8 mouse cellular contexts compared by ENCODE assay signal in the genomic region with DNA sequence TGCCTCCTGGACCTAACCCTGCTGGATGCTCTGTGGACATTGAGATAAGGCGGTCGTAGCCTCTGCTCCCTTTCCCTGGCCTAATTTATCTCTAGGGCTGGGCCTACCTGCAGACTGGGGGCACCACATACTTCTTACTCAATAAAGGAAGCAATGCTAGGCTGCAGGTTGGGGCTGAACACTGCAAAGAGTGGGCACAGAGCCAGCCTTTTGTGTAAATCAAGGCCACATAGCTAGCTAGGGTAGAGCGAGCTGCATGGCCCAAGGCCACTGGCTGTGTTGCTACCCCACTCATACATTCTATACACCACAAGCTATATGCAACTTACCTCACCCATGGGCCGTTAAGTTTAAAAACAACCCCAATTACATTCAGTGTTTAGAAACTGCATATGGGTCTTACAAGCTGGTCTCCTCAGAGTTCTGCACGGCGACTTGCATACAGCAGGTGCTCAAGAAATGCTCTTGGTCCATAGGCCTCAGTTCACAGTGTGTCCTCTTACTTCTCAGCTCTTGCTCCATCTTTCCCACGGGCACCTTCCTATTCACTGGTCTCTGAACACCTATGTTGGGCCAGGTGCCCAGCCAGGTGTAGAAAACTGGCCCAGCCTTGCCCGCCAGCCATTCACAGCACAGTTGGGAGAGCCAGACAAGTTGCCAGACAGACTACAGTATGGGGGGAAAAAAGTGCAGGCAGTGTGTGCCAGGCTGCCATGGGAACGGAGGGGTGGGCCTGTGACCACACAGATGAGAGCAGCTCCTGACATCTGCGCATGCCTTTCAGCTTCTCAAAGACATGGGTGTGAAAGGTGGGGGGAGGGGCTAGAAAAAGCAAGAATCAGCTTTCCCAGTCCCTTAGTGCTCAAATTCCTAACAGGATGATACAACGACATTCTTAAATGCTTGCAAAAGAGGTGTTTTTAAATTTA. TPM values are rescaled to one million over a fixed set of nuclear protein-coding genes. Genes with fewer than 3 reads are reported as not detected.
DNase-seq lines count a peak whose midpoint lies in the region; ATAC-seq and TF ChIP-seq lines count a peak whose summit lies in the region.

No protein-coding gene starts in this region.

- no peak for TF ChIP-seq POLR2A in heart, adult 2 months (IDR thresholded peaks at IDR 0.05; ENCODE audit: insufficient read depth, low read depth, low read length)

- TF ChIP-seq CTCF in heart, adult 2 months (IDR thresholded peaks at IDR 0.05) = no peak

- H3K9ac ChIP-seq in neural tube, embryonic 11.5 days (ENCODE audit: low read length) = no peak overlapping the region
- no peak overlapping the region for H3K9ac ChIP-seq in heart, adult 2 months (ENCODE audit: low read depth, low read length)

- H3K9me3 ChIP-seq in neural tube, embryonic 11.5 days (ENCODE audit: control insufficient read depth, low read length) = no peaks in the 10 kb centered on the region
- H3K9me3 ChIP-seq in hindbrain, embryonic 10.5 days = no peaks in the 10 kb centered on the region

- no peaks in the 10 kb centered on the region for H3K79me2 ChIP-seq in heart, adult 2 months (replicated peaks; ENCODE audit: control insufficient read depth, insufficient read depth, low read length)

- peaks cover 9% of the 10 kb centered on the region; the same call in 1 of the 2 replicates for H3K4me1 ChIP-seq in neural tube, embryonic 11.5 days (ENCODE audit: control insufficient read depth, insufficient read depth, low read length)
- H3K4me1 ChIP-seq in hindbrain, embryonic 10.5 days (replicated peaks) = peaks cover 40% of the 10 kb centered on the region
- H3K4me1 ChIP-seq in heart, adult 2 months (ENCODE audit: control insufficient read depth, insufficient read depth, low read length) = no peaks in the 10 kb centered on the region; the same call in 1 of the 2 replicates

- ATAC-seq in neural tube, embryonic 11.5 days (ENCODE audit: insufficient read depth, low FRiP score, low TSS enrichment) = peak; percentile 29; the same call in 1 of the 2 replicates

- H3K27me3 ChIP-seq in neural tube, embryonic 11.5 days (ENCODE audit: control insufficient read depth, insufficient read depth, low read length) = no peaks in the 10 kb centered on the region
- H3K27me3 ChIP-seq in hindbrain, embryonic 10.5 days (ENCODE audit: insufficient read depth, poor library complexity, severe bottlenecking) = no peaks in the 10 kb centered on the region
- no peaks in the 10 kb centered on the region for H3K27me3 ChIP-seq in heart, adult 2 months (ENCODE audit: control insufficient read depth, insufficient read depth, low read length)

- no peak overlapping the region for H3K4me2 ChIP-seq in neural tube, embryonic 11.5 days (ENCODE audit: low read depth)

- WGBS in neural tube, embryonic 11.5 days = 80% methylated on average over 11 of the region's 11 CpGs
- 81% methylated on average over 11 of the region's 11 CpGs for WGBS in hindbrain, embryonic 10.5 days
- whole genome bisulfite sequencing in heart, adult 2 months = 77% methylated on average over 11 of the region's 11 CpGs

- H3K27ac ChIP-seq in neural tube, embryonic 11.5 days (ENCODE audit: low read depth, low read length) = no peak overlapping the region
- H3K27ac ChIP-seq in hindbrain, embryonic 10.5 days = no peak overlapping the region
- H3K27ac ChIP-seq in heart, adult 2 months = no peak overlapping the region

- intact Hi-C loops in heart, adult 2 months (cut with DNase I) = no loop called here

- DNase-seq in neural tube, embryonic 11.5 days (ENCODE audit: low spot score) = peak; percentile 24
- no peak for DNase-seq in neural tube, embryonic 10.5 days (ENCODE audit: extremely low spot score, low spot score)
- DNase-seq in hindbrain, embryonic 10.5 days (ENCODE audit: low spot score) = peak; percentile 16
- peak; percentile 41 to 52 for DNase-seq in layer of hippocampus, postnatal 36 days
- DNase-seq in right cerebral cortex, adult 18-20 months = peak; percentile 60
- no peak for DNase-seq in gastrocnemius, adult 18-20 months (ENCODE audit: low spot score)
- DNase-seq in heart, adult 2 months = no peak
- no peak for DNase-seq in cerebellum, adult 8-10 months

- TF ChIP-seq EP300 in heart, adult 2 months (IDR thresholded peaks at IDR 0.05; ENCODE audit: insufficient read depth, low read depth, low read length) = no peak

- no peak overlapping the region for H3K4me3 ChIP-seq in neural tube, embryonic 11.5 days (ENCODE audit: low read depth, low read length)
- H3K4me3 ChIP-seq in hindbrain, embryonic 10.5 days = no peak overlapping the region
- H3K4me3 ChIP-seq in heart, adult 2 months = no peak overlapping the region

- no peaks in the 10 kb centered on the region for H3K36me3 ChIP-seq in neural tube, embryonic 11.5 days (ENCODE audit: control insufficient read depth, insufficient read depth, low read length)
- no peaks in the 10 kb centered on the region for H3K36me3 ChIP-seq in hindbrain, embryonic 10.5 days
- H3K36me3 ChIP-seq in heart, adult 2 months (ENCODE audit: control insufficient read depth, insufficient read depth, low read length) = no peaks in the 10 kb centered on the region

RNA-seq across cellular contexts. Expression of a gene that starts 13.5 kb away (rescaled TPM):
- 9.8 and 9.9 TPM in 2 replicates for polyA plus RNA-seq in neural tube, embryonic 11.5 days (2014; fragmentation: Nextera tagmentation; extraction: Ambion mirVana)
- 11.9 and 12.8 TPM in 2 replicates for polyA plus RNA-seq in hindbrain, embryonic 10.5 days (2016; fragmentation: Nextera tagmentation; extraction: Ambion mirVana)
- total RNA-seq in layer of hippocampus, postnatal 36 days (2021) = 1 to 10 TPM; 6.6 to 8.3 TPM
- 1 to 10 TPM; 6.9 to 7.1 TPM for total RNA-seq in gastrocnemius, adult 18-20 months (2021)
- total RNA-seq in heart, adult 2 months (2021) = 10 to 100 TPM in 1 of 2 experiments, 1 to 10 TPM in 1; 9.8 to 10.6 TPM
- polyA plus RNA-seq in heart, adult 2 months (2012; rRNA removed) = 7.5 and 13.3 TPM in 2 replicates

Comparison
In these comparisons a context has a peak if more than half of its experiments do, and no peak if none do; other contexts are left out.
1. DNase-seq: peak in neural tube, embryonic 11.5 days (single experiment), hindbrain, embryonic 10.5 days (single experiment), layer of hippocampus, postnatal 36 days (2 of 2) and right cerebral cortex, adult 18-20 months (single experiment); none in neural tube, embryonic 10.5 days (single experiment), gastrocnemius, adult 18-20 months (single experiment), heart, adult 2 months (0 of 2) and cerebellum, adult 8-10 months (single experiment).